Mouse (Mus musculus): Measurements from ENCODE around the gene Cyth1.

Gene Cyth1

DNA sequence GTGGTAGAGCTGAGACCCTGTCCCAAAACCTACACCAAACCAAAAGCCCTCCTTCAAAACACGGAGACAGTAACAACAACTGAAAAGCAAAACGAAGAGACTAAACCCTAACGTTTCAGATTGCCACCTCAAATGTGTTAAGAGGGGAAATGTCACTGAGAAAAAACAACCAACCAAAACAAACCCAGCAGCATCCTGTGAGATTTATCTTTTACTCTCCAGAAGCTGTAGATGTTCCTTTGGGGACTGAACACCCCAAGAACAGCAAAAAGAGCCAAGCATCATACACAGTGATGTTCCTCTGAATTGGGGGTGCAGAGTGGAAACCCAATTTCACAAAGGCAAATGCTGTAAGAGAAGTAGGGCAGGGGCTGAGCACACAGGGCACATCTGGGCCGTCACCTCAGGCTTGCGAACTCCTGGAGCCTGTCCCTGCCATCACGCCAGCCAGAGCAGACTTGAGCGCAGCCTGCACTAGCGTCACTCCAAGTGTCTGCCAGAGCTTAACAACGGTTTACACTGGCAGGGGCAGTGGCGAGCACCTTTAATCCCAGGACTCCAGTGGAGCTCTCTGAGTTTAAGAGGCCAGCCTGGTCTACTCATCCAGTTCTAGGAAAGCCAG, 17.8 kb upstream of the Cyth1 start:
- ChIA-PET POLR2A (interaction anchor here in 3 of 4 experiments (0.7 to 4.0 kb wide), 14 partner anchors 10 to 377 kb away, joined by 3 to 69 read pairs (median 4); partner anchors contain the start of genes Usp36 (in 2 of the 3) and Cyth1 (in 1 of the 3)), CTCF (interaction anchor here in 2 of 4 experiments (0.6 to 1.3 kb wide), 7 partner anchors 8 to 1028 kb away, joined by 3 to 5 read pairs (median 4); no protein-coding TSS in a partner anchor)

DNA sequence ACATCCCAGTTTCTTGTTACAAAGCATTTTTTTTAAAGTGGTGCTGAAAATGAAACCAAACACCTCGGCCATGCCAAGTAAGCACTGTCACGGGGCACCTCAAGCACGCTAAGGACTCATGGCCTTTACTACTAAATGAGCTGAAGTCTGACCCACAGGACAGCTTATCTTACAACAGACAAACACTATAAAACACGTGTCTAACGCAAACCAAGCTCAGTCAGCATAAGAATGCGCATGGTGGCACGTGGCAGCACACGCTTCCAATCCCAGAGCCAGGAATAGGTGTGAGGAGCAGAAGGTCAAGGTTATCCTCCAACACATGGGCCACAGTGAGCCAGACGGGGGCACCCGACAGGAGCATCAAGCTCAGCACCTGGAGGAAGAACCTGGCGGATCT, 17.2 kb upstream of the Cyth1 start:
- POLR2A ChIA-PET = interaction anchor here in 3 of 4 experiments (0.7 to 4.0 kb wide), 15 partner anchors 9 to 377 kb away, joined by 3 to 69 read pairs (median 4); partner anchors contain the start of genes Usp36 (in 2 of the 3) and Cyth1 (in 1 of the 3)
- CTCF ChIA-PET = interaction anchor here in 1 of 4 experiments (0.6 to 1.3 kb wide), 5 partner anchors 8 to 985 kb away, joined by 3 to 5 read pairs (median 3); no protein-coding TSS in a partner anchor

DNA sequence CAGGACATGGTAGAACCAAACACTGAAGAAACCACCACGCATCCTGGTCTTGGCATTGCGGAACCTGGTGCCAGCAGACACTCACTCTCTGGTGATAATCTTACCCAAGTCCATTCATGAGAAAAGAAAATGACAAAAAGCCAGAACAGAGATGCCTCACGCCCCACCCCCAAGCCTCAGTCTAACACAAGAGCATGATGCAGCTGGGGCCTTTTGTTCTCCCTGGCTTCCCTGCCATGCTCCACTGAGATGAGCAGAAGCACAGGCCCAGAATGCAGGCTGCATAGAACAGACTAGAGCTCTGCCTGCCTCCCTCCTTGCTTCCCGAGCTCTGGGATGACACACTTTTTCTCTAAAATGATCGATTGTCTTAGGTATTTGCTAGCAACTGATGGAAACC, 14.8 kb upstream of the Cyth1 start:
- POLR2A ChIA-PET = no interaction called here
- CTCF ChIA-PET = interaction anchor here in 2 of 4 experiments (0.5 to 1.0 kb wide), 2 partner anchors 16 to 160 kb away, joined by 3 to 4 read pairs; no protein-coding TSS in a partner anchor

DNA sequence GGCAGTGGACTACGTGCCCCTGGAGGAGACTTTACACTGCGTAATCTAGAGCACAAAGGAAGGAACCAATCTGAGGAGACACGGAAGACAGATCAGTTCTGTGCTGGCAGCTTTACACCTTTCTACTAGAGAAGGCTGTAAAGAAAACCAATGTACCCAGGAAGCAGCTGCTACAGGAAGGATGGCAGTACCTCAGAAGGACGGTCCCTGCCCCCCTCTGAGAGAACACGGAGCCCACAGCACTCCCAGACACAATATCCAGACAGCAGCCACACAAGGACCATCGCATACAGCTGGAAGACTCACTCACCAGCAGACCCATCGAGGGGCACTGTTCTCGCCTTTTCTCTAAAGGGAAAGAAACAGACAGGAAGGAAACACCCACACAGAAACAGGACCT, 11.7 kb upstream of the Cyth1 start:
- CTCF ChIA-PET = no interaction called here
- POLR2A ChIA-PET = interaction anchor here in 2 of 4 experiments (0.7 to 1.1 kb wide), 3 partner anchors 30 to 32 kb away, joined by 3 read pairs; partner anchors contain the start of gene Usp36 (in 2 of the 2)

DNA sequence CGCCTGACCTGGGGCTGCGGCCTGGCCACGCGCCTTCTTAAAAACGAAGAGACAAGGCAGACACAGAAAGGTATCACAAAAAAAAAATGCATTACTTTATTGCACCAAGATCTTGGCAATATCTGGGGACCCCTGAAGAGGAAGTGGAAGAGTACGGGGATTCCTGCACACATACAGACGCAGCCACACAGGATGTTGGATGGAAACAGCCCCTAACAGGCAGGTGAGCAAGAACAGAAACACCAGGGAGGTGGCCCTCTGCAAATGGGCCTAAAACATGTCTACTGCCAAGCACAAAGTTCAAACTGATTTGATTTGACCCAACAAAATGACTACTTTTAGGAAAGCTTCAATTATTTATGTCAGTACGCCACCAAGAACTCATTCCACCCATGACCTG, 11.2 kb upstream of the Cyth1 start:
- POLR2A ChIA-PET = interaction anchor here in 1 of 4 experiments (0.7 to 1.0 kb wide), 2 partner anchors 12 to 30 kb away, joined by 3 to 4 read pairs; partner anchors contain the start of gene Usp36
- CTCF ChIA-PET = interaction anchor here in 2 of 4 experiments (0.6 to 0.9 kb wide), 2 partner anchors 11 to 178 kb away, joined by 3 read pairs; partner anchors contain the start of gene Cyth1 (in 1 of the 2)

DNA sequence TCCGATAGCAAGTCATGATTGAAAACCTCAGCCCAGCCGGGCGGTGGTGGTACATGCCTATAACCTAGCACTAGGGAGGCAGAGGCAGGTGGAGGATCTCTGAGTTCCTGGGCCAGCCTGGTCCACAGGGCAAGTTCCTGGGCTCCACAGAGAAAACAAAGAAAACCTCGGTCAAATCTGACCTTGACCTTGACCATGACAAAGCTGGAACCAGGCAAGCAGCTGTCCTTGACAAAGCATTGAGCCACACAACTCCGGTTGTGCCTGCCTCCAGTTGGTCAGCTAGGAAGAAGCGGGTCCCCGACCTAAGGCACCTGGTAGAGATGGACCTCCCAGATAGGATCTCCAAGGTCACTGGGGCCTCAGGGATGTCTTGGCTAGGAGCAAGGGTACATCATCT, 8.0 kb upstream of the Cyth1 start:
- POLR2A ChIA-PET = interaction anchor here in 3 of 4 experiments (0.7 to 4.8 kb wide), 16 partner anchors 8 to 602 kb away, joined by 3 to 69 read pairs (median 4); partner anchors contain the start of genes Usp36 (in 3 of the 3) and Cyth1 (in 2 of the 3)
- CTCF ChIA-PET = interaction anchor here in 1 of 4 experiments (0.9 to 1.1 kb wide), 2 partner anchors 10 to 90 kb away, joined by 4 to 5 read pairs; no protein-coding TSS in a partner anchor

DNA sequence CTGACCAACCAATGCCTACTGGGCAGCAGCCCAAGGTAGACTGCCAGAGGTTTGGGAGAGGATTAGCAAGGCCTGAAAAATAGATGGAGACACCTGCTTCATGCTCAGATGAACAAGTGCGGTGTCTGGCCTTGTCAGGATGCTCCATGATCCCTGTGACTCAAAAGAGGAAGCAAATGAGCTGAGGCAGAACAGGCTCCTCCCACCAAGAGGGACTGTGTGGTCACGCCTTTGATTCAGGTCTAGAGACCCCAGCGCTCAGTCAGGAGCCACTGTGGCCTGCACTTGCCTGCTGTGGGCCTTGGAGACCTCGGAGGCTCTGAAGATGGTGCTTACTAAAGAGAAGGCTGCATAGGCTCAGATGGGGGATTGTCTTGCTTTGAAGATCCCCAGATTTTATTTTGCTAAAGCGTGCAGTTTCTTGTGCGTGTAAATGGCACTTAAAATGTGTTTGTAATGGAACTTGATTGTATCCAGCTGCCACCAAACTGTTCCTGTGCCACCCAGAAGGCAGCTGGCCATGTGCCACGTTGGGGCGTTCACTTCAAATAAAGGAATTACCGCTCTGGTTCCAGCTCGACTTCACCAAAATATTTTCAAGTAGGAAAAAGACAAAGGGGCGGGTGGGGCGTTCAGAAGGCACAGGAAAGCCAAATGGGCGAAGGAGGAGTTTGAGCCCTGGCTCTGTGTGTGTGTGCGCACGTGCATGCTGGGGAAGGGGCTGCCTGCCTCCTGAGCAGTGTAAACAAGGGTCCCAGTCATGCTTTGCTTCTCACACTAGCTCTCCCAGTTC, 6.0 kb upstream of the Cyth1 start:
- CTCF ChIA-PET = no interaction called here

DNA sequence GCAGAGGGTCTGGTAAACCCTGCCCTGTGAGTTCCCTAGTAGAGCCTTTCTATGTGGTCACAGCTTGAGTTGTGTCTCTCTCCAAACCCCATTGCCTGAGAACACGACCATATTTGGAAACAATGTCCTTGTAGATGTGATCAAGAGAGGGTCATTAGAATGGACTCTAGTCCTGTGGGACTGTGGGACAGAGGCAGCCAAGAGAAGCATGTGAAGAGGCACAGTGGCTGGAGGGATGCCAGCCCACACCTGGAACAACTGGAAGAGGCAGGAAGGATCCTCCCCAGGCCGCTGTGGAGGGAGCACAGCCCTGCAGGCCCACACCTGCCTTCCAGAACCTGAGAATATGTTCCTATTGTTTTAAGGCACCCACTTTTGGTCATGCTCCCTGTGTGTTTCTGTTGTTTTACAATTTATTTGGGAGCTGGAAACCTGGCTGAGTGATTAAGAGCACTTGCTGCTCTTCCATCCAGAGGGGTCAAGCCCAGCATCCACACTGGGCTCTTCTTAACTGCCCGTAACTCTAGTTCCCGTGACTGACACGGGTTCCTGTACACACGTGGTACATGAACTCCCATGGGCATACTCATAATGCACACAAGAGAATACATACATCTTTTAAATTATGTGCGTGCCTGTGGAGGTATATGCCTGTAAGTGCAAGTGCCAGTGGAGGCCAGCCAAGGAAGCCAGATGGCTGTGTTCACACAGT, 5.2 kb upstream of the Cyth1 start:
- ChIA-PET CTCF (no interaction called here), POLR2A (interaction anchor here in 2 of 4 experiments (0.6 to 4.8 kb wide), 5 partner anchors 13 to 284 kb away, joined by 3 to 69 read pairs (median 3); partner anchors contain the start of gene Socs3 (in 1 of the 2))

More for the DNA sequence above, 6.0 kb upstream of the Cyth1 start:
- POLR2A ChIA-PET = interaction anchor here in 2 of 4 experiments (0.6 to 4.8 kb wide), 7 partner anchors 13 to 284 kb away, joined by 3 to 69 read pairs (median 3); partner anchors contain the start of genes Socs3 (in 1 of the 2) and Usp36 (in 1 of the 2)

DNA sequence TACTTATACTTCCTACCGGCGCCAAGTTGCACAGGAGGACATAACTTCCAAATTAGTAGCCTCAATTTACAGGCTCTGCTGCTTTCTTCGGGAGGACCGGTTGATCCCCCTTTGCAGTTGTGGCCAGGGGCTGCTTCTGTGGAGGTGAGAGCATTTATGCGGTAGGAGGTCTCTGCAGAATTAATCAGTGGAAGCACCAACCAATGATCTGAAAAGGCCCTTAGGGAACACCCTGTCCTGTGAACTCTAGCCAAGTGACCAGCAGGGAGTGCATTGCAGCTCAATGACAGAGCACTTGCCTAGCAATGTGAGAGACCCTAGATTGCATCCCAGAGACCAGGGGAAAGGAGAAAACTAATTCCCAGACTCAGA, 606 bp upstream of the Cyth1 start:
- ChIA-PET CTCF (interaction anchor here in 2 of 4 experiments (0.5 to 2.0 kb wide), 3 partner anchors 17 to 41 kb away, joined by 4 to 6 read pairs (median 4); partner anchors contain the start of gene Usp36 (in 1 of the 2)), POLR2A (interaction anchor here in 3 of 4 experiments (0.5 to 4.1 kb wide), 10 partner anchors 8 to 1634 kb away, joined by 3 to 23 read pairs (median 8); partner anchors contain the start of genes Usp36 (in 2 of the 3) and Tnrc6c (in 1 of the 3))

DNA sequence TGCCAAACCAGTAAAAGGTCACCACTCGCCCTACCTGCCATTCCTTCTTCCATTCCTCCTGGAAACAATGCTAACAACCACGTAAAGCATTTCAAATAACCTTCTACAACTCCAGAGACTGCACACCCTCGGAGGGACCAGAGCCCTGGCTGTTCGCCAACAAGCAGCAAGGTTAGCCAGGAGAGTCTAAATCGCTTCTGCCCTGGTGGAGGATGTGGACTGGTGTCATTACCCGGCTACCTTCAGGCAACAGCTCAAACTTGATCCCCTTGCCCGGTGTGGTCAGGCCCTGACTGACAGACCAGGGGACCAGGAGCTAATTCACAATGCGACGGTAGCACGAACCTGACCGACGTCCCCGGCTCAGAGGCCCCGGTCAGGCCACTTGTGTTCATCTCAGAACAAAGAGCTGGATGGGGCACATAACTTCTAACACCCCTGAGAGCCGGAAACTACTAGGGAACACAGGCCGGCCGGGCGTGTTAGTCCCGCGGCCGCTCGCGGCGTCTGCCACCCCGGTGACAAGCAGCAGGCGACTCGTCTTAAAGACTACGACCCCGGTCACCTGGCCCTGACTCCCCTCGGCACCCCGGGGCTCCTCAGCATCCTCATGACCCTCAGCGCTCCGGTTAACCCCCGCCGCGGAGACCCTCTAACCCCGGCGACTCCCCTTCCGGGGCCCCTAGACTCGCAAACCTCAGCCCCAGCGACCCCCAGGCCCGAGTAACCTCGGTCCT, 865 bp downstream of the Cyth1 start:
- ChIA-PET POLR2A (interaction anchor here in 3 of 4 experiments (0.6 to 4.1 kb wide), 18 partner anchors 9 to 593 kb away, joined by 3 to 23 read pairs (median 4); partner anchors contain the start of genes Usp36 (in 3 of the 3), Socs3 (in 1 of the 3) and Tnrc6c (in 1 of the 3)), CTCF (interaction anchor here (0.6 to 2.0 kb wide), 8 partner anchors 11 to 206 kb away, joined by 3 to 6 read pairs (median 3); partner anchors contain the start of gene Usp36 (in 1 of the 4))

DNA sequence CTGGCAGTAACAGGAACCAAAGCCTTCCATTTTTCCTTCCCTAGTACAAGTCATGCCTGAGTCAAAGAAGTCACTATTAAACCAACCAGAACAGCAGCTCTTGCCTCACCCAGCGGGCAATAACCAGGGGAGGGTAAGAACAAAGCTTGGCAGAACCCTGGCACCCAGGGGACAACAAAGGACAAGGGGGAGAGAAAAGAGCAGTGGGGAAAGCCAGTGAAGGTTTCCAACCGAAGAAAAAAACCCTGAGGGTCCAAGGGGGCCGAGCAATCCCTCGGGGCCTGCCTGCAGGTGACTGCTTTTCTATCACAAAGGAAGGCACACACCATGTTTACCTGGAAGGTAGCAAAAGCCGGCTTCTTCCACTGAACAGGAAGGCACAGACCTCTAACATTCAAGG, 1.7 kb downstream of the Cyth1 start:
- ChIA-PET CTCF (interaction anchor here in 3 of 4 experiments (0.7 to 2.0 kb wide), 4 partner anchors 43 to 927 kb away, joined by 3 to 6 read pairs (median 3); partner anchors contain the start of gene Usp36 (in 1 of the 3)), POLR2A (interaction anchor here in 3 of 4 experiments (0.8 to 4.1 kb wide), 7 partner anchors 10 to 368 kb away, joined by 3 to 23 read pairs (median 4); partner anchors contain the start of gene Usp36 (in 2 of the 3))

DNA sequence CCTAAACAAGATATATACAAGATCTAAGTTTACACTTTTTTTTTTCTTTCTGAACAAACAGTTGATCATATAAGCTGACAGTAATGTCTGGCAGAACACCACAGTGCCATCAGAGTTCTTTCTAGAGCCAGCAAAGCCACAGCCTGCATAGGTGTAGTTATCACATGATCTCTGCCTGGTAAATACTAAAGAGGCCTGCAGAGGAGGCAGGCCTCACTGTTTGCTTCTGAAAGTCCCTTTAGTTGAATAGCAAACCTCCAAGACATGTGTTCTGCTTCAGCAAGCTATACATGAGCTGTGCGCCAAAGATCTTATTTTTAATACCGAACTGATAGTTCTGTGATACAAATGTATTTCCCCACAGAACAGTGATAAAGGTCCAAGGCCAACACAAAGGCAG, 3.3 kb downstream of the Cyth1 start:
- ChIA-PET CTCF (no interaction called here), POLR2A (interaction anchor here in 1 of 4 experiments (1.0 to 4.1 kb wide), 2 partner anchors 45 kb away, joined by 3 to 23 read pairs; partner anchors contain the start of gene Usp36)

DNA sequence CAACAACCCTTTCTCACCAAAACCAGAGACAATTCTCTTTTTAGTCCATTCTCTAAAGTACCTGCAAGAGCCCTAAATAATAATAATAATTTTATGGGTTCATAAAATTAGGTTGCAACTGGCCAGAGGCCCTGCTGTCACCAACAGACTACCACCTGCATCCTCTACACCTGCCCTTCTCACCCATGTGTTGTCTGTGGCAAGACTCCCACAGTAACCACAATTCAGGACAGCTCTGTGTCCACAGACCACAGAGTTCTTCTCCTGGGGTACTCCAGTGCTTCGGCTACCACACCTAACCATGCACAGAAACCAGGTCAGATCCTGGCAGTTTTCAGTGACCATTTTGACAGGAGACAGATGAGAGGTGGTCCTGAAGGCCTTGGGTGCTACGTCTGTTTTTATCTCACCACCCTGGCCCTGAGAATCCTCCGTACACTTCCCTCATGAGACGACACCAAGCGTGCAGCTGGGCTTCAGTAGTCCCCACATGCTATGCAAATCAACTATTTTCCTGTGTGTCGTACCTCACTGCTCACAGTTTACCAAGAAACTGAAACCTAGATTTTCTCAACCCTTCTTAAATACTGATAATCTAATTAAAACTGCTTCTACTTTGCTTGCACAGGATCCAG, 4.6 kb downstream of the Cyth1 start:
- ChIA-PET CTCF (interaction anchor here in 1 of 4 experiments (0.6 kb wide), 1 partner anchor 73 kb away, joined by 4 read pairs; no protein-coding TSS in a partner anchor), POLR2A (interaction anchor here in 1 of 4 experiments (1.0 kb wide), 1 partner anchor 46 kb away, joined by 3 read pairs; the partner anchor contains the start of gene Usp36)

DNA sequence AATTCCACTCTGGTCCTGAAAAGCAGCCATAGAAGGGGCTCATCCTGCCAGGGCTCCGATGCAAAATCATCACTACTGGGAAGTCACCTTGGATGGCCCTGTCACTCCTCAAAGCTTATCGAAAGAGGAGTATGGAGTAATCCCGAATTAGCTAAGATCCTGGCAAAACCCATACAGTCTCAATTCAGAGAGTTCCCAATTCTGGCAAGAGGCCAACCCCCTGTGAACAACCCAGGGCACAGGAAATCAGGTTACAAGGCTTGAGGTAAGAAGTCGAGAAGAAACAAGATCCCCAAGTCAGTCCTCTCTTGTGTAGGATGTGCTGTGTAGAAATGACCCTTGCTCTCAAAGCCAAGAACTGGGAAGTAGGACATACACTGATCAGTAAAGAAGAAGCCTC, 5.9 kb downstream of the Cyth1 start:
- POLR2A ChIA-PET = no interaction called here
- CTCF ChIA-PET = no interaction called here

DNA sequence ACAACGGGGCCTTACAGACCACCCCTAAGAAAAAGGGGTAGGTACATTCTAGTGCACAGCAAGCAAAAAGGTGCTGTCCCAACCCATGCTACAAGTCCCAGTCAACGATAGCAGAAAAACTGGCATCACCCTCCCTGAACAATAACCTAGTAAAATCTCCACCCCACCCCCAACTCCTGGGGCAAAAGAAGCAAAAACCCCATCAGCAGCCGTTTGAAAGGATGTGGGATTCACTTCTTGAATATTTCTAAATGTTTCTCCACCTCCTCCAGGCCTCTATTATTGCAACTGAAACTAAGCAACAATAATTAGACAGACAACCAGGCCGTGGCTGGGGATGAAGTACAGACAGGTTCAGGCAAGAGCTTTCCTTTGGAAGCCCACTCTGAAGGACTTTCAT, 8.0 kb downstream of the Cyth1 start:
- POLR2A ChIA-PET = interaction anchor here in 2 of 4 experiments (0.6 to 1.8 kb wide), 4 partner anchors 25 to 207 kb away, joined by 4 to 5 read pairs (median 4); partner anchors contain the start of gene Usp36 (in 1 of the 2)

More for the DNA sequence above, 8.0 kb downstream of the Cyth1 start:
- CTCF ChIA-PET = no interaction called here
